Mouse (Mus musculus) olfactory bulb, adult 2 months (tissue): ENCODE measurements around the gene Tmem88b.

ENCODE experiments used
- CTCF ChIP-seq: fragments of 200-500 bp; IDR thresholded peaks from 2 replicates; pipeline ENCODE4 v1.5.1; 2012; ENCODE audit warnings: low read depth, mild to moderate bottlenecking, low read length, moderate library complexity; ENCODE audit not compliant: insufficient read depth
- POLR2A ChIP-seq: fragments of 200-500 bp; IDR thresholded peaks from 2 replicates; pipeline ENCODE4 v1.6.1; 2012; ENCODE audit warnings: mild to moderate bottlenecking, low read depth, low read length, moderate library complexity; ENCODE audit not compliant: insufficient read depth

DNA sequence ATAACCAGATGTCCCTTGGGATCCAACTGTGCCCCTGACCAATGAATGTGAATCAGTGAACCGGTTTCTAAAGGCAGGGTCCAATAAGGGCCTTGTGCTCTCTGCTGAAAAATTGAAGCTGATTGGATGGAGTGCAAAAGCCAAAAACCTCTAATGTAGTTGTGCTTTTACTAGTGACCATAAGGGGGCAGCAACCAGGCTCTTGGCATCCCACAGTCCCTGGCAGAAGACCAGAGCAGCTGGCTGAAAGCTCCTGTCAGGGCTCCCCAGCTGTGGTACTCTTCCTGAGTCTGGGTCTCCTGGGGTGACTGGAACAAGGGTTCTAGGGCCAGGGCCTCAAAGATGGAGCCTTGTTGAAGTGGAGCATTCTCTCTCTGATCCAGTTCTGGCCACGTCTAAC, 48.2 kb upstream of the Tmem88b start:
- TF ChIP-seq CTCF = 0 out of 2 replicates have a peak, but pooled peaks have one; percentile 8
- TF ChIP-seq POLR2A = no peak
